Mouse (Mus musculus) liver, postnatal 0 days (tissue): ENCODE data around the gene Bco2.

Source experiments
- CTCF ChIP-seq: sonication (generic); IDR thresholded peaks from 2 replicates; pipeline ENCODE4 v1.5.1; 2016; ENCODE audit warnings: antibody characterized with exemption, low read depth
- EP300 ChIP-seq: IDR thresholded peaks from 2 replicates; pipeline ENCODE4 v1.6.1; 2016; ENCODE audit warnings: antibody characterized with exemption, low read depth, mild to moderate bottlenecking

DNA sequence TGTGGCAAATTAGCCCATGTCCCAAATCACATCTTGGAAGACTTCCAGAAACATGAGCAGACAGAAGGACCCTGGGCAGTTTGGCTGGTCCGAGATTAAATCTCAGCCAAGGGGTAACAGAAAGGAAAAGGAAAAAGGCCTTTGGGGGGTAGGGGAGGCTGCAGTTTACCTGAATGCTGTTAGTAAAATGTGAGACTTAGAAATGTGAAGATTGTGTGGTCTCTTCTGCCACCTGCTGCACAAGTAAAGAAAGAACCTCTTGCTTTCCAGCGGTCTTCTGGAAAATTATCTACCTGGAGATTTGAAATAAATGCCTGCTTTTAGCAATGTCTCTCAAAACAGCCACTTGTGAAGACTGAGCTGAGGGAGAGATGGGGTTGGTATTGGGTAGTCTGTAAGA is 24.1 kb downstream of the Bco2 start:
- TF ChIP-seq CTCF (peak; percentile 60), EP300 (no peak)
